Mouse (Mus musculus): ENCODE data around the gene Sall1.

Gene Sall1

DNA sequence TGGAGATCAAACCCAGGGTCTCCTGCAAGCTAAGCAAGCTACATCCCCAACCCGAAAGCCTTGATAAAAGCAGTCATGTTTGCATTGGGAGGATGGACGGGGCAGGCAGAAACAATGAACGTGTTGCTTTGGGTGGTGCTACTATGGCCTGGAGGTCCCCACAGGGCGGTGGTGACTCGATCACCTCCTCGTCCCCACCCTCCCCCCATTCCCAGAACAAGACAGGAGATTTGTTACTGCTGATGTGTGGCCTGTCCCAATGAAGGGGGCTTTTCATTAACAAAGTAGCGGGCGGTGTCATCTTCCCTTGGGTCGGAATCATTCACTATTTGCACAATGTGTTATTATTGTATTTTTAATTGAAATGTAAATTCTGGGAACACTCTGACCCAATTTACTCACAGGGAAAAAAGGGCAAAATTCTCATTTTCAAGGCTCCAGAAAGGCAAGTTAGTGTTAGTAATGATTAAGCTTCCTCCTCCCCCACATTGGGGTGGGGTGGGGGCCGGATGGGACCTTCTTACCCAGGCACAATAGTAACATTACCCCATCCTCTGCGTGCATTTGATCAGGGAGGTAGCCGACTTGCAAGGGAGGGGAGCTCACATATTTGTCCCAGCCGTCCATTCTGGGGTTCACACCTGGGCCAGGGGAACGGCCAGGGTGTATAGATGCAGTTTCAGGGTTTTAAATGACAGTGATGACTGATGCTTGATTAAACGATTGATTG lies 52.0 kb downstream of the Sall1 start:
- no peak for DNase-seq (ENCODE audit: low spot score)

DNA sequence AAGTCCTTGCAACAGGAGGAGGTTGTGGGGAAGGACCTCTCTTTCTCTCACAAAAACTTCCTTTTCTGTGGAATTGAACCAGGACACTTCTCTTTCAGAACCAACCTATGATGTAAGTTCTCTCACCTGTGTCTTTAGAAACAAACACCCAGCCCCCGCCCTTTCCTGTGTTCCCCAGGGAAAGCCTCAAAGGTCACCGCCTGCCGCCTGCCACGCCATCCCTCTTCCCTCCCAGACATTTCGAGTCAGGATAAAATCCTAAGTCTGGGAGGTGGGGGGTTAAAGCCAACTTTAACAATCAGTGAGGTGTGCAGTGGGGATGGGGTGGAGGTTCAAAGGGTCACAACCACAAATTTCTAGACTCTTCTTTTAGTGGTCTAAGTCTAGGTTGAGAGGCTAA lies 52.8 kb downstream of the Sall1 start:
- DNase-seq (ENCODE audit: low spot score): no peak

DNA sequence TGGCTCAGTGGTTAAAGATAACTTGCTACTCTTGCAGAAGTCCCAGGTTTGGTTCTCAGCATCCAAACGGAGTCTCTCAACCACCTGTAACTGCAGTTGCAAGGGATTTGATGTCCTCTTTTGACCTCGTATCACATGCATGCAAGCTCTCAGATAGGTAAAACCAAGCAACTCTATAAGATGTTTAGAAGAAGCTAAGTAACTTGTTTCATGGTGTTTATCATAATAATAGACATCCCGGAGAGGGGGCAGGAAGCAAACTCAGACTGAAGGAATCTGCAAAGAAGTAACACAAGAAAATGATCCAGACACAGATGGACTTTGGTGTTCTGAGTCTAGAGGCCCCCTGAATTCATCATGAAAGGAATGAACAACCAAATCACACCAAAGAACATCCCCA lies 55.0 kb downstream of the Sall1 start:
- no peak for DNase-seq (ENCODE audit: low spot score)

DNA sequence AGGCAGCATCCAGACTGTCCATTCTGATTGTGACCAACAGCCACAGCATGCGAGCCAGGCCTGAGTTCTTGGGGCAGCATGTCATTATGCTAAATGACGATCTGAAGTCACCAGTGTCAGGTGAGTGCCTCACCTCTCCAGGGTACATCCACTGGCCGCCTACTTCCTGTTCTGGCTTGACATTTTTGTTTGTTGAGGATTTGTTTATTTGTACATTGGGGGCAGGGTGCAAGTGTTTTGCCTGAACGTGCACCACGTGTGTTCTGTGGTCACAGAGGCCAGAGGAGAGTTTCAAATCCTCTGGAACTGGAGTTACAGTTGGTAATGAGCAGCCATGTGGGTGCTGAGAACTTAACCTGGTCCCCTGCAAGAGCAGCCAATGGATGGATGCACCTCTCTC lies 60.5 kb downstream of the Sall1 start:
- DNase-seq (ENCODE audit: low spot score): no peak

Data from embryo, embryonic 10 days (tissue).